Mouse (Mus musculus): Measurements from ENCODE around the gene Sema5b. TPM values are rescaled to one million over a fixed set of nuclear protein-coding genes. Genes with fewer than 3 reads are reported as not detected.
A peak's percentile ranks its signal among the peaks of the same experiment; 100 is the strongest.

Sema5b gene
- total and polyA plus RNA-seq, 2 experiments: 0.37 to 0.62 TPM

- Histone ChIP-seq H3K27ac (replicated peaks; ENCODE audit: insufficient read depth, low read depth, low read length) (no peak overlapping the region), H3K36me3 (ENCODE audit: control insufficient read depth, insufficient read depth, low read length) (no peaks in the 10 kb centered on the region), H3K4me1 (ENCODE audit: control insufficient read depth, insufficient read depth, low read length) (no peaks in the 10 kb centered on the region), H3K27me3 (ENCODE audit: control insufficient read depth, insufficient read depth, low read length) (no peaks in the 10 kb centered on the region), H3K79me2 (ENCODE audit: control insufficient read depth, insufficient read depth, low read length) (no peaks in the 10 kb centered on the region), H3K4me3 (ENCODE audit: insufficient read depth, low read depth, low read length) (no peak overlapping the region), H3K9ac (ENCODE audit: low read depth, low read length) (no peak overlapping the region)
- TF ChIP-seq CTCF (IDR thresholded peaks at IDR 0.05; ENCODE audit: low read depth, low read length) (no peak), POLR2A (IDR thresholded peaks at IDR 0.05; ENCODE audit: extremely low read depth, insufficient read depth, low read length) (no peak)
- peak; percentile 79 for DNase-seq (ENCODE audit: extremely low read depth, low read depth, low spot score)
- 63% methylated on average over 3 of the region's 3 CpGs for WGBS
Observed at GRCm38 (mm10) chr16:35652706-35653105, 111.8 kb downstream of the Sema5b start.

- 89% methylated on average over 5 of the region's 5 CpGs for WGBS
Observed at GRCm38 (mm10) chr16:35653951-35654350, 113.0 kb downstream of the Sema5b start.

GRCm38 (mm10) chr16:35660222-35660621 is 119.3 kb downstream of the Sema5b start:
- H3K4me3 ChIP-seq (ENCODE audit: insufficient read depth, low read depth, low read length): peak overlapping the region; percentile 15; the same call in 1 of the 2 replicates

More at GRCm38 (mm10) chr16:35653951-35654350, 113.0 kb downstream of the Sema5b start:
- Histone ChIP-seq H3K9ac (ENCODE audit: low read depth, low read length) (no peak overlapping the region), H3K79me2 (ENCODE audit: control insufficient read depth, insufficient read depth, low read length) (no peaks in the 10 kb centered on the region), H3K36me3 (ENCODE audit: control insufficient read depth, insufficient read depth, low read length) (no peaks in the 10 kb centered on the region), H3K27ac (replicated peaks; ENCODE audit: insufficient read depth, low read depth, low read length) (no peak overlapping the region), H3K27me3 (ENCODE audit: control insufficient read depth, insufficient read depth, low read length) (no peaks in the 10 kb centered on the region), H3K4me3 (ENCODE audit: insufficient read depth, low read depth, low read length) (no peak overlapping the region), H3K4me1 (ENCODE audit: control insufficient read depth, insufficient read depth, low read length) (no peaks in the 10 kb centered on the region)
- DNase-seq (ENCODE audit: extremely low read depth, low read depth, low spot score): no peak
- TF ChIP-seq POLR2A (IDR thresholded peaks at IDR 0.05; ENCODE audit: extremely low read depth, insufficient read depth, low read length) (no peak), CTCF (IDR thresholded peaks at IDR 0.05; ENCODE audit: low read depth, low read length) (no peak)

GRCm38 (mm10) chr16:35663831-35664414 is 123.0 kb downstream of the Sema5b start:
- H3K4me3 ChIP-seq (ENCODE audit: insufficient read depth, low read depth, low read length): no peak overlapping the region
- no peak overlapping the region for H3K9ac ChIP-seq (ENCODE audit: low read depth, low read length)
- no peaks in the 10 kb centered on the region for H3K79me2 ChIP-seq (ENCODE audit: control insufficient read depth, insufficient read depth, low read length)
- no peaks in the 10 kb centered on the region for H3K36me3 ChIP-seq (ENCODE audit: control insufficient read depth, insufficient read depth, low read length)
- no peak overlapping the region for H3K27ac ChIP-seq (replicated peaks; ENCODE audit: insufficient read depth, low read depth, low read length)
- H3K27me3 ChIP-seq (ENCODE audit: control insufficient read depth, insufficient read depth, low read length): peaks cover 12% of the 10 kb centered on the region
- 95% methylated on average over 9 of the region's 9 CpGs for WGBS
- DNase-seq (ENCODE audit: extremely low read depth, low read depth, low spot score): no peak
- no peaks in the 10 kb centered on the region for H3K4me1 ChIP-seq (ENCODE audit: control insufficient read depth, insufficient read depth, low read length)
- TF ChIP-seq POLR2A (IDR thresholded peaks at IDR 0.05; ENCODE audit: extremely low read depth, insufficient read depth, low read length) (no peak), CTCF (IDR thresholded peaks at IDR 0.05; ENCODE audit: low read depth, low read length) (no peak)

More at GRCm38 (mm10) chr16:35660222-35660621, 119.3 kb downstream of the Sema5b start:
- Histone ChIP-seq H3K9ac (ENCODE audit: low read depth, low read length) (no peak overlapping the region), H3K27ac (replicated peaks; ENCODE audit: insufficient read depth, low read depth, low read length) (no peak overlapping the region), H3K27me3 (ENCODE audit: control insufficient read depth, insufficient read depth, low read length) (peaks cover 12% of the 10 kb centered on the region), H3K79me2 (ENCODE audit: control insufficient read depth, insufficient read depth, low read length) (no peaks in the 10 kb centered on the region), H3K4me1 (ENCODE audit: control insufficient read depth, insufficient read depth, low read length) (no peaks in the 10 kb centered on the region), H3K36me3 (ENCODE audit: control insufficient read depth, insufficient read depth, low read length) (no peaks in the 10 kb centered on the region)
- DNase-seq (ENCODE audit: extremely low read depth, low read depth, low spot score): no peak
- TF ChIP-seq POLR2A (IDR thresholded peaks at IDR 0.05; ENCODE audit: extremely low read depth, insufficient read depth, low read length) (no peak), CTCF (IDR thresholded peaks at IDR 0.05; ENCODE audit: low read depth, low read length) (no peak)
- WGBS: 7% methylated on average over 36 of the region's 36 CpGs

GRCm38 (mm10) chr16:35664847-35665246 is 123.9 kb downstream of the Sema5b start:
- no peak for DNase-seq (ENCODE audit: extremely low read depth, low read depth, low spot score)
- Histone ChIP-seq H3K9ac (ENCODE audit: low read depth, low read length) (no peak overlapping the region), H3K27ac (replicated peaks; ENCODE audit: insufficient read depth, low read depth, low read length) (no peak overlapping the region), H3K4me3 (ENCODE audit: insufficient read depth, low read depth, low read length) (no peak overlapping the region), H3K4me1 (ENCODE audit: control insufficient read depth, insufficient read depth, low read length) (no peaks in the 10 kb centered on the region), H3K79me2 (ENCODE audit: control insufficient read depth, insufficient read depth, low read length) (no peaks in the 10 kb centered on the region), H3K27me3 (ENCODE audit: control insufficient read depth, insufficient read depth, low read length) (peaks cover 8% of the 10 kb centered on the region), H3K36me3 (ENCODE audit: control insufficient read depth, insufficient read depth, low read length) (no peaks in the 10 kb centered on the region)
- 73% methylated on average over 4 of the region's 4 CpGs for WGBS
- no peak for TF ChIP-seq POLR2A (IDR thresholded peaks at IDR 0.05; ENCODE audit: extremely low read depth, insufficient read depth, low read length)
- TF ChIP-seq CTCF (IDR thresholded peaks at IDR 0.05; ENCODE audit: low read depth, low read length): no peak

GRCm38 (mm10) chr16:35677511-35678113 is 136.7 kb downstream of the Sema5b start:
- H3K9ac ChIP-seq (ENCODE audit: low read depth, low read length): no peak overlapping the region
- H3K79me2 ChIP-seq (ENCODE audit: control insufficient read depth, insufficient read depth, low read length): no peaks in the 10 kb centered on the region
- no peaks in the 10 kb centered on the region for H3K4me1 ChIP-seq (ENCODE audit: control insufficient read depth, insufficient read depth, low read length)
- no peaks in the 10 kb centered on the region for H3K36me3 ChIP-seq (ENCODE audit: control insufficient read depth, insufficient read depth, low read length)
- no peak for DNase-seq (ENCODE audit: extremely low read depth, low read depth, low spot score)
- H3K4me3 ChIP-seq (ENCODE audit: insufficient read depth, low read depth, low read length): no peak overlapping the region
- H3K27me3 ChIP-seq (ENCODE audit: control insufficient read depth, insufficient read depth, low read length): no peaks in the 10 kb centered on the region
- no peak for TF ChIP-seq POLR2A (IDR thresholded peaks at IDR 0.05; ENCODE audit: extremely low read depth, insufficient read depth, low read length)
- no peak for TF ChIP-seq CTCF (IDR thresholded peaks at IDR 0.05; ENCODE audit: low read depth, low read length)
- H3K27ac ChIP-seq (replicated peaks; ENCODE audit: insufficient read depth, low read depth, low read length): no peak overlapping the region
- 62% methylated on average over 8 of the region's 8 CpGs for WGBS
